26 mouse cellular contexts compared by ENCODE assay signal in the genomic region with DNA sequence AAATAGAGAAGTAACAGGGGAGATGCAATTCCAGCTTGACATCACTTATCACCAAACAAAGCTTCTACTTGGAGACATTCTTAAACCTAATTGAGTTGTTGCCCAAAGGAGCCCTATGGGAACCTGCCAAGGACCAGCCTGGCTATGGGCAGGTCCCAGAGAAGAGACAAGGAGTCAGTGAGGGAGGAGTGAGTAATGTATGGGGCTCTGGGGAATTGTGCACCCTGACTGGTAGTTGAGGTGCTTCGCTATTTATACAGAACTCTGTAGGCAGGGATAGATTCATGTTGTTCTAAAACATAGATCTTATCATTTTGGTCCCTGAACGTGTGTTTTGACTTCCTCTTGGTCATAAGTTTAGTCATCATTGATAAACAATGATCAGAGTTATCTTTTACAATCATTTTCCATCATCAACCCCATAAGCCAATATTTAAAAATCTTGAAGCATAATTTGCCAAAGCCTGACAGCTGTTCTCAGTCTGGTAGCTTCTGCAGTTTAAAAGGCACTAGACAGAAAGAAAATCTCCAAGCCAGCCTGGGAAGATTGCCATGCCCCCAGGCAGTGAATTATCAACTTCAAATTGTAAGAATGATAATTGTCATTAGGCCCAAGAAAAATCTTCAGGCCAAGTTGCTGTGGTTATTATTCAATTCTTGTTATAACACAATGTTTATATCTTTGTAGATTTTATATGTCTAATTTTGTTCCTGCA. TPM values are rescaled to one million over a fixed set of nuclear protein-coding genes. Genes with fewer than 3 reads are reported as not detected.
A peak's percentile ranks its signal among the peaks of the same experiment; 100 is the strongest.
DNase-seq lines count a peak whose midpoint lies in the region; ATAC-seq lines count a peak whose summit lies in the region.
"Had no signal": no experiment of that assay in that cellular context is flagged by ENCODE, and none has a peak within 500 bp of the region (broad histone marks: within the 10 kb centered on the region; RNA-seq: fewer than 3 reads in every experiment).

No protein-coding gene starts in this region.

- 74% methylated on average over 2 of the region's 2 CpGs for WGBS in forebrain, embryonic 13.5 days
- 88% methylated on average over 2 of the region's 2 CpGs for WGBS in forebrain, embryonic 12.5 days
- WGBS in forebrain, embryonic 16.5 days: 68% methylated on average over 2 of the region's 2 CpGs

- peak; percentile 51; the same call in 1 of the 2 replicates for ATAC-seq in forebrain, embryonic 13.5 days
- no peak for ATAC-seq in forebrain, embryonic 12.5 days (ENCODE audit: low FRiP score)
- ATAC-seq in forebrain, embryonic 16.5 days: peak; percentile 77
- ATAC-seq: hindbrain, embryonic 16.5 days; intestine, embryonic 16.5 days had no signal

- H3K36me3 ChIP-seq in forebrain, embryonic 13.5 days (ENCODE audit: poor library complexity, severe bottlenecking): no peaks in the 10 kb centered on the region
- no peaks in the 10 kb centered on the region for H3K36me3 ChIP-seq in forebrain, embryonic 12.5 days (replicated peaks)
- H3K36me3 ChIP-seq in forebrain, embryonic 16.5 days (ENCODE audit: control insufficient read depth, insufficient read depth): no peaks in the 10 kb centered on the region
- H3K36me3 ChIP-seq: midbrain, embryonic 10.5 days; neural tube, embryonic 15.5 days had no signal

- no peaks in the 10 kb centered on the region for H3K27me3 ChIP-seq in forebrain, embryonic 13.5 days
- H3K27me3 ChIP-seq in forebrain, embryonic 12.5 days: no peaks in the 10 kb centered on the region
- no peaks in the 10 kb centered on the region for H3K27me3 ChIP-seq in forebrain, embryonic 16.5 days (replicated peaks; ENCODE audit: control insufficient read depth, insufficient read depth, low read length)
- H3K27me3 ChIP-seq: neural tube, embryonic 15.5 days had no signal

- H3K27ac ChIP-seq in forebrain, embryonic 13.5 days: no peak overlapping the region; the same call in 1 of the 2 replicates
- H3K27ac ChIP-seq in forebrain, embryonic 12.5 days: no peak overlapping the region
- no peak overlapping the region; the same call in 1 of the 2 replicates for H3K27ac ChIP-seq in forebrain, embryonic 16.5 days (ENCODE audit: low read length)
- H3K27ac ChIP-seq: midbrain, embryonic 10.5 days; neural tube, embryonic 15.5 days had no signal

- peak; percentile 39 for DNase-seq in layer of hippocampus, adult 9-11 months
- DNase-seq in layer of hippocampus, adult 11-12 months (ENCODE audit: low spot score): no peak
- peak; percentile 59 for DNase-seq in Muller cell, postnatal 12 days (ENCODE audit: inconsistent ontology term)
- DNase-seq in kidney, postnatal 10 days: no peak
- DNase-seq: adrenal gland, adult 8-10 months; cerebellum, adult 9-10 months; gastrocnemius, postnatal 36 days; heart, postnatal 36 days; kidney, adult 9 months; kidney, postnatal 36 days; lung, postnatal 10 days; right cerebral cortex, adult 18-20 months had no signal

- no peak overlapping the region for H3K4me2 ChIP-seq in forebrain, embryonic 13.5 days
- no peak overlapping the region for H3K4me2 ChIP-seq in forebrain, embryonic 12.5 days
- H3K4me2 ChIP-seq in forebrain, embryonic 16.5 days (ENCODE audit: low read length): no peak overlapping the region
- H3K4me2 ChIP-seq: neural tube, embryonic 15.5 days had no signal

- no peaks in the 10 kb centered on the region for H3K4me1 ChIP-seq in forebrain, embryonic 13.5 days
- no peaks in the 10 kb centered on the region for H3K4me1 ChIP-seq in forebrain, embryonic 12.5 days
- 0 out of 2 replicates have a peak, but pooled peaks cover 2% of the 10 kb centered on the region for H3K4me1 ChIP-seq in forebrain, embryonic 16.5 days (replicated peaks; ENCODE audit: control insufficient read depth, insufficient read depth, low read length)
- H3K4me1 ChIP-seq: midbrain, embryonic 10.5 days; neural tube, embryonic 15.5 days had no signal

- no peak overlapping the region for H3K9ac ChIP-seq in forebrain, embryonic 13.5 days
- H3K9ac ChIP-seq in forebrain, embryonic 12.5 days: no peak overlapping the region
- H3K9ac ChIP-seq in forebrain, embryonic 16.5 days (replicated peaks; ENCODE audit: low read depth, low read length): no peak overlapping the region
- H3K9ac ChIP-seq: neural tube, embryonic 15.5 days had no signal

- no peak overlapping the region for H3K4me3 ChIP-seq in forebrain, embryonic 13.5 days
- no peak overlapping the region for H3K4me3 ChIP-seq in forebrain, embryonic 12.5 days (replicated peaks)
- H3K4me3 ChIP-seq in forebrain, embryonic 16.5 days (replicated peaks; ENCODE audit: low read length): no peak overlapping the region
- H3K4me3 ChIP-seq: midbrain, embryonic 10.5 days; neural tube, embryonic 15.5 days had no signal

- H3K9me3 ChIP-seq in forebrain, embryonic 13.5 days (replicated peaks): no peaks in the 10 kb centered on the region
- no peaks in the 10 kb centered on the region for H3K9me3 ChIP-seq in forebrain, embryonic 12.5 days
- H3K9me3 ChIP-seq in forebrain, embryonic 16.5 days (ENCODE audit: control insufficient read depth, low read length): no peaks in the 10 kb centered on the region
- H3K9me3 ChIP-seq: midbrain, embryonic 10.5 days; neural tube, embryonic 15.5 days had no signal

RNA-seq across cellular contexts. Expression of a gene that starts 10.3 kb away (rescaled TPM):
- not detected in 2 replicates for polyA plus RNA-seq in forebrain, embryonic 13.5 days (2015; fragmentation: Nextera tagmentation; extraction: Ambion mirVana)
- 0.11 TPM in 1 of 2 replicates, not detected in the other for polyA plus RNA-seq in forebrain, embryonic 12.5 days (2016; fragmentation: Nextera tagmentation; extraction: Ambion mirVana)
- polyA plus RNA-seq in forebrain, embryonic 16.5 days (2015; fragmentation: Nextera tagmentation; extraction: Ambion mirVana): not detected in 2 replicates
- polyA plus RNA-seq: embryonic facial prominence, embryonic 11.5 days; heart, embryonic 14.5 days; hindbrain, embryonic 16.5 days; intestine, embryonic 16.5 days; limb, embryonic 11.5 days; liver, adult 2 months; liver, embryonic 16.5 days; midbrain, embryonic 10.5 days; neural tube, embryonic 15.5 days; small intestine, adult 2 months; thymus, postnatal 0 days had no signal

RNA-seq across cellular contexts. Expression of a gene that starts 14.9 kb away (rescaled TPM):
- 114 and 117 TPM in 2 replicates for polyA plus RNA-seq in forebrain, embryonic 13.5 days (2015; fragmentation: Nextera tagmentation; extraction: Ambion mirVana)
- 93.9 and 98.8 TPM in 2 replicates for polyA plus RNA-seq in forebrain, embryonic 12.5 days (2016; fragmentation: Nextera tagmentation; extraction: Ambion mirVana)
- 186 and 203 TPM in 2 replicates for polyA plus RNA-seq in forebrain, embryonic 16.5 days (2015; fragmentation: Nextera tagmentation; extraction: Ambion mirVana)

Comparison
In these comparisons a context has a peak if more than half of its experiments do, and no peak if none do; other contexts are left out.
1. DNase-seq: peak in layer of hippocampus, adult 9-11 months (single experiment) and Muller cell, postnatal 12 days (single experiment); none in layer of hippocampus, adult 11-12 months (single experiment) and kidney, postnatal 10 days (single experiment).